Mouse (Mus musculus) limb, embryonic 11.5 days (tissue): ENCODE results near the gene Prdm2. TPM values are rescaled to one million over a fixed set of nuclear protein-coding genes. Genes with fewer than 3 reads are reported as not detected.

ENCODE experiments used
- ATAC-seq: fragments of 200-750 bp; cut with Nextera tagmentation; 2 replicates; pipeline ENCODE4 v1.8.0; 2017; ENCODE audit warnings: low read depth; ENCODE audit not compliant: insufficient number of reproducible peaks, low FRiP score, low TSS enrichment
- DNase-seq: peaks from one replicate; pipeline ENCODE4 v3.0.0-alpha.2; 2015; ENCODE audit warnings: low spot score
- H3K27ac ChIP-seq: fragments of 300-500 bp; sonication (generic); replicated peaks from 2 replicates; pipeline ENCODE4 v1.5.1; 2014; ENCODE audit warnings: low read depth, mild to moderate bottlenecking, low read length
- H3K27me3 ChIP-seq: fragments of 300-500 bp; sonication (generic); 2 replicates; pipeline ENCODE4 v1.6.1; 2014; ENCODE audit warnings: mild to moderate bottlenecking, low read length, mixed read lengths; ENCODE audit not compliant: control insufficient read depth, insufficient read depth
- H3K36me3 ChIP-seq: fragments of 300-500 bp; sonication (generic); 2 replicates; pipeline ENCODE4 v1.6.1; 2014; ENCODE audit warnings: mild to moderate bottlenecking, low read length, moderate library complexity, mixed read lengths; ENCODE audit not compliant: control insufficient read depth, insufficient read depth
- H3K4me1 ChIP-seq: fragments of 300-500 bp; sonication (generic); 2 replicates; pipeline ENCODE4 v1.6.1; 2014; ENCODE audit warnings: low read length, mixed read lengths; ENCODE audit not compliant: control insufficient read depth, insufficient read depth
- H3K4me2 ChIP-seq: fragments of 300-500 bp; sonication (generic); 2 replicates; pipeline ENCODE4 v1.6.1; 2014; ENCODE audit warnings: low read depth, mild to moderate bottlenecking, moderate library complexity; ENCODE audit not compliant: severe bottlenecking
- H3K4me3 ChIP-seq: fragments of 300-500 bp; sonication (generic); 2 replicates; pipeline ENCODE4 v1.5.1; 2014; ENCODE audit warnings: low read depth, low read length
- H3K9ac ChIP-seq: fragments of 300-500 bp; sonication (generic); 2 replicates; pipeline ENCODE4 v1.6.1; 2014; ENCODE audit warnings: mild to moderate bottlenecking, low read length
- H3K9me3 ChIP-seq: fragments of 300-500 bp; sonication (generic); 2 replicates; pipeline ENCODE4 v1.6.1; 2016; ENCODE audit warnings: low read length; ENCODE audit not compliant: control insufficient read depth
- WGBS: fragments of 180-500 bp; shearing (Covaris S2); extraction: QIAGEN DNeasy Blood & Tissue Kit; methylation state at CpG from one replicate; pipeline ENCODE4 v1.1.7; 2014; 5-methylcytosine and 5-hydroxymethylcytosine counted together
- polyA plus RNA-seq: library from polyadenylated mRNA; unstranded; fragments of >200 nt; fragmentation: Nextera tagmentation; extraction: Ambion mirVana; gene quantifications from 2 replicates; pipeline ENCODE4 v1.2.1, GENCODE M21; 2014

The Prdm2 gene
- polyA plus RNA-seq, 1 experiment from 2014 or later, result 15.8 TPM

DNA sequence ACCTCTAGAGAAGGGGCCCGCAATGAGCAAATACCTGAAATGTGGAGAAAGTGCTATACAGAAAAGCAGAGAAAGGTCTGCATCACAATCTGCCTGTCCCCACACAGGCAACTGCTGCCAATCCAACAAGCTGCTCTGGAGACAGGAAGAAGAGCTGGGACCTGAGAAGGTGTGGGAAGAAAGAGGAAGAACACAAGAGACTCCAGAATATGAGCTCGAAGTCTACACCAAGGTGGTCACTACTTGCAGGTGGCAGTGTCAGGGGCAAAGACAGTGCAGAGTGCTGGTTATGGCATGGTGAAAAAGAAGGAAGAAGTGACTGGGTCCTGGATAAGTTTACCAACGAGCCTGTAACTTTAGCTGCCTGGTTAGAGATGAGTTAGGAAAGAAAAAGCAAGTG, 14.4 kb downstream of the Prdm2 start:
- Histone ChIP-seq H3K9me3 (no peaks in the 10 kb centered on the region), H3K4me3 (no peak overlapping the region), H3K9ac (no peak overlapping the region), H3K36me3 (no peaks in the 10 kb centered on the region), H3K4me1 (no peaks in the 10 kb centered on the region), H3K4me2 (no peak overlapping the region), H3K27me3 (no peaks in the 10 kb centered on the region), H3K27ac (no peak overlapping the region)
- 76% methylated on average over 3 of the region's 3 CpGs for WGBS
- DNase-seq, result no peak
- no peak for ATAC-seq

DNA sequence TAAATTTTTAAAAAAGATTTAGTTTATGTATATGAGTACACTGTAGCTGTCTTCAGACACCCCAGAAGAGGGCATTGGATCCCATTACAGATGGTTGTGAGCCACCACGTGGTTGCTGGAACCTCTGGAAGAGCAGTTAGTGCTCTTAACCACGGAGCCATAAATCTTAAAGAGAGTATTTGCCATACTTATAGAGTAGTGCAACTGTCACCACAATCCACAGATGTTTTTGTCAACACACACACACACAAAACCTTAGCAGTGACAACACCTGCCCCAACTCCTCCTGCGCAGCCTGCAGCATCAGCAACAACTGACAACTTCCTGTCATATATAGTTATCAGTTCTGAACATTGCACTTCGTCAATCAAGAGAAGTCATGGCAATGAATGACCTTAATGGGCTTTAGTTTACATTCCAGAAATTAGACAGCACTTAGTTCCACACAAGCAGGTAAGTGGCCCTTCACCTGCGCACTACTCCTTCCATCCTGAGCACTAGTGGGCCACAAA, 14.9 kb downstream of the Prdm2 start:
- Histone ChIP-seq H3K4me2 (no peak overlapping the region), H3K9ac (no peak overlapping the region), H3K36me3 (no peaks in the 10 kb centered on the region), H3K9me3 (no peaks in the 10 kb centered on the region), H3K4me3 (no peak overlapping the region), H3K4me1 (peaks cover 3% of the 10 kb centered on the region; the same call in 1 of the 2 replicates), H3K27ac (no peak overlapping the region), H3K27me3 (no peaks in the 10 kb centered on the region)
- 79% methylated on average over 5 of the region's 5 CpGs for WGBS
- ATAC-seq, result no peak
- no peak for DNase-seq

DNA sequence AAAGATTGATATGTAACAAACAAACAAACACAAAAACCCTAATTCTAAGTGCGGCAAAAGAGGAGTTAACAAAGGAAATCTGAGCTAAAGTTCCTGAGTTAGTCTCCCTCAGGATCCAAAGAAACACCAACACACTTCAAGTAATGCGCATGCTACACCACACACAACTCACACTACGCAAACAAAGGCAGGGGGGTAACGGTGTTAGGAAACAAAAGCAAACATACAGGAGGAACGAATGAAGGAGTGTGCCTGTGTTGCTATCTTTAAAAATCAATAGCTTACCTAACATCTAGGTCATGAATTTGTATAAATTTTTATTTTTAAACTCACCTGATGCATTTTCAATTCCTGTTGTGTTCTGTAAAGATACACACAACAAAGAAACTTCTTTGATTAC, 18.5 kb downstream of the Prdm2 start:
- Histone ChIP-seq H3K9ac (no peak overlapping the region), H3K9me3 (no peaks in the 10 kb centered on the region), H3K4me1 (peaks cover 18% of the 10 kb centered on the region), H3K36me3 (no peaks in the 10 kb centered on the region), H3K27ac (no peak overlapping the region), H3K27me3 (no peaks in the 10 kb centered on the region), H3K4me2 (no peak overlapping the region), H3K4me3 (no peak overlapping the region)
- no peak for DNase-seq
- 77% methylated on average over 5 of the region's 5 CpGs for WGBS
- ATAC-seq, result no peak

DNA sequence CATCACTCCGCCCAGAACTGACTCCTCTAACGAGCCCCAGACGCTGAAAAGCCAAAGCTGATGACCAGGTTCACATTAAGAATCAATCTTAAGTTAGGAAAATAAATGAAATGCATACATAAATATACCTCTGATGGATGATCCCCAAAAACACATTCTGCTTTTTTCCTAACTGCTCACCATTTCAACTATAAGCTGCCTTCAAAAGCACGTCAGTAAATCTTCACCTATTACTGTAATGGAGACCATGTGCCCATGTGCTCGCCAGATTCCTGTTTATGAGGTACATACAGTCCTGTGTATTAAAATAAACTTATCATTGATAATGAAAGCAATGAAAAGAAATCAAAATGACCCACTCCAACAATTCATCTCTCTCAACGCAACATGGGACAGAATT, 19.6 kb downstream of the Prdm2 start:
- Histone ChIP-seq H3K27me3 (no peaks in the 10 kb centered on the region), H3K36me3 (no peaks in the 10 kb centered on the region), H3K4me1 (peaks cover 18% of the 10 kb centered on the region), H3K9ac (no peak overlapping the region), H3K4me3 (no peak overlapping the region), H3K9me3 (no peaks in the 10 kb centered on the region), H3K4me2 (no peak overlapping the region), H3K27ac (no peak overlapping the region)
- WGBS, result 29% methylated on average over 6 of the region's 6 CpGs
- DNase-seq (peak; percentile 61), ATAC-seq (peak; percentile 15; the same call in 1 of the 2 replicates)

- H3K4me1 ChIP-seq, result peaks cover 18% of the 10 kb centered on the region
- no peak overlapping the region for H3K4me3 ChIP-seq
- WGBS, result 75% methylated on average over 3 of the region's 3 CpGs
- no peak overlapping the region for H3K9ac ChIP-seq
- no peak overlapping the region for H3K27ac ChIP-seq
- H3K4me2 ChIP-seq, result no peak overlapping the region
- ATAC-seq (no peak), DNase-seq (no peak)
- no peaks in the 10 kb centered on the region for H3K27me3 ChIP-seq
- H3K36me3 ChIP-seq, result no peaks in the 10 kb centered on the region
- H3K9me3 ChIP-seq, result no peaks in the 10 kb centered on the region
These were observed 21.0 kb downstream of the Prdm2 start for GRCm38 (mm10) chr4:143191783-143192182.

GRCm38 (mm10) chr4:143190657-143191056, 22.1 kb downstream of the Prdm2 start:
- Histone ChIP-seq H3K9ac (0 out of 2 replicates have a peak overlapping the region, but pooled peaks have one; percentile 12), H3K36me3 (no peaks in the 10 kb centered on the region), H3K4me1 (peaks cover 18% of the 10 kb centered on the region), H3K4me3 (no peak overlapping the region), H3K27ac (no peak overlapping the region; the same call in 1 of the 2 replicates), H3K9me3 (no peaks in the 10 kb centered on the region), H3K4me2 (no peak overlapping the region), H3K27me3 (no peaks in the 10 kb centered on the region)
- DNase-seq, result peak; percentile 26
- peak; percentile 13; the same call in 1 of the 2 replicates for ATAC-seq
- 40% methylated on average over 4 of the region's 4 CpGs for WGBS

DNA sequence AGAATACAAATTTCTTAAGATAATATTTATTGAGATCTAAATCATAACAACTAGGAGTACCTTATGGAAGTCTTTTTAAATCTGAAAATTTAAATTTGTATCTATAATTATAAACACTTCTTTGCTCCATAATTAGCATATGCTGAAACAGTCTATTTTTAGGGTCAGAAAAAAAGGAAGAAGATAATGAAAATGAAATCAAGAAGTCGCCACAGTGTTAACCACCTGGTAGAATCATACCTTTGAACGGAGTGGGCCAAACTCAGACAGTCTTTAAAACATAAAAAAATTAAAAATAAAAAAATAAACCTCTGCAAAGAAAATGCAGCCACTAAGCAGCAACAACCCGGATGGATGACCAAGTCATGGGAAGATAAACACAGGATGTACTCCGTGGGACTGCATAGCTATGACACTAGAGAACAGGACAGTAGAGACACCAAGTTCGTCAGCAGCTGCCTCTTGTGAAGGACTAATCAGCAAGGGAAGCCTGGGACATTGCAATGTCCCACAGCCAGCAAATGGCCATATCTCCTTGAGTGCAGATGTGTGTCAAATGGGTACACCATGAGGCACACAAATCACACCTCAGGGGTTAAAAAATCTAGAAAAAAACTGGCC, 24.1 kb downstream of the Prdm2 start:
- ATAC-seq, result no peak
- Histone ChIP-seq H3K4me2 (no peak overlapping the region), H3K4me3 (no peak overlapping the region), H3K4me1 (peaks cover 18% of the 10 kb centered on the region), H3K27ac (no peak overlapping the region), H3K9ac (no peak overlapping the region), H3K9me3 (no peaks in the 10 kb centered on the region), H3K36me3 (no peaks in the 10 kb centered on the region), H3K27me3 (no peaks in the 10 kb centered on the region)
- DNase-seq, result no peak
- WGBS, result 91% methylated on average over 5 of the region's 5 CpGs

DNA sequence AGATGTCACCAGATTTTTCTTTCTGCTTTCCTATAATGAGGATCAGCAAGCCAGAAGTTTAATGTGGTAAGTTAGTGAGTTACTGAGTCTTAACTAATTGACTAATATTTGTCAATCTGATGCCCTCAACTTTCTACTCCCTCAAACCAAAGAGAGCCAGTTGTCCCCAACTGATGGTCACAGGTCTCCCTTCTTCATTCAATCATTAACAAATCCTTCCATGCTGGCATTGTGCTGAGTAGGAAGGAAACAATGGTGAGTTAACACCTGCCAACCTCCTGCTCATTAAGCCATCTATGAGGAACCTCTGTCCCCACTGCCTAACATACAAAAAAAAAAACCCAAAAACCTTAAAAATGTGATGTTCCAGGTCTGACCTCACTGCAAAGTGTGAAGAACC, 26.7 kb downstream of the Prdm2 start:
- no peak overlapping the region for H3K27ac ChIP-seq
- H3K4me1 ChIP-seq, result peaks cover 6% of the 10 kb centered on the region; the same call in 1 of the 2 replicates
- H3K4me3 ChIP-seq, result no peak overlapping the region
- H3K36me3 ChIP-seq, result no peaks in the 10 kb centered on the region
- no peak for ATAC-seq
- H3K27me3 ChIP-seq, result no peaks in the 10 kb centered on the region
- H3K9me3 ChIP-seq, result no peaks in the 10 kb centered on the region
- no peak overlapping the region for H3K9ac ChIP-seq
- no peak for DNase-seq
- no peak overlapping the region for H3K4me2 ChIP-seq

DNA sequence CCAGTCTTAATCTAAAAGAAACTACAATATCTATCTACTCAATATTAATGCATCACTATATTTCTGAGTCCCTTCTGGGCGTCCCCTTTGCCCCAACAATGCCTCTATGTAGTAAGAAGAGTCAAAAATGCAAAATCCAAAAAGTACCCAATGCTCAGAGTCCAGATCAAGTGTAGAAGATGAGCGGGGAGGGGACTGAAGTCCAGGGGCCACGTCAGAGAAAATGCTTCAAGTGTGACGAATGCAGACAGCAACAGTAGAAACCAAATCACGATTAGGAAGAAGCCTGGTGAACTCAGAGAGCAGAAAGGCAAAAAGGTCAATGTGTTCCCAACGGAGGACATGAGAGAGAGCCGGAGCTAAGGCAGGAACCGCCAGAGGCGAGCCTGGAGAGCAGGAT, 27.3 kb downstream of the Prdm2 start:
- Histone ChIP-seq H3K4me2 (no peak overlapping the region), H3K9ac (no peak overlapping the region), H3K4me1 (peaks cover under 1% of the 10 kb centered on the region; the same call in 1 of the 2 replicates), H3K27ac (no peak overlapping the region), H3K27me3 (no peaks in the 10 kb centered on the region), H3K36me3 (no peaks in the 10 kb centered on the region), H3K9me3 (no peaks in the 10 kb centered on the region), H3K4me3 (no peak overlapping the region)
- ATAC-seq (no peak), DNase-seq (no peak)
- 87% methylated on average over 9 of the region's 9 CpGs for WGBS
